Mouse (Mus musculus) heart, embryonic 16.5 days (tissue): ENCODE results near the gene Crxos. TPM values are rescaled to one million over a fixed set of nuclear protein-coding genes. Genes with fewer than 3 reads are reported as not detected.
A peak's percentile ranks its signal among the peaks of the same experiment; 100 is the strongest.

Source experiments
- ATAC-seq: fragments of 200-750 bp; cut with Nextera tagmentation; replicated peaks from 2 replicates; pipeline ENCODE4 v1.8.0; 2017; ENCODE audit warnings: moderate number of reproducible peaks; ENCODE audit not compliant: insufficient read depth, low FRiP score; ENCODE audit errors: extremely low read depth
- H3K27ac ChIP-seq: fragments of 300-500 bp; sonication (generic); 2 replicates; pipeline ENCODE4 v1.5.1; 2014; ENCODE audit warnings: mild to moderate bottlenecking, low read length, control low read depth, moderate library complexity
- H3K27me3 ChIP-seq: fragments of 300-500 bp; sonication (generic); 2 replicates; pipeline ENCODE4 v1.6.1; 2014; ENCODE audit warnings: low read length, mixed read lengths; ENCODE audit not compliant: control insufficient read depth, insufficient read depth
- H3K36me3 ChIP-seq: fragments of 300-500 bp; sonication (generic); 2 replicates; pipeline ENCODE4 v1.6.1; 2014; ENCODE audit not compliant: control insufficient read depth, insufficient read depth
- H3K4me1 ChIP-seq: fragments of 300-500 bp; sonication (generic); 2 replicates; pipeline ENCODE4 v1.6.1; 2014; ENCODE audit warnings: low read length, mixed read lengths; ENCODE audit not compliant: control insufficient read depth, insufficient read depth
- H3K4me2 ChIP-seq: fragments of 300-500 bp; sonication (generic); 2 replicates; pipeline ENCODE4 v1.6.1; 2014; ENCODE audit warnings: low read depth, mild to moderate bottlenecking, control low read depth, low read length
- H3K4me3 ChIP-seq: fragments of 300-500 bp; sonication (generic); 2 replicates; pipeline ENCODE4 v1.5.1; 2014; ENCODE audit warnings: mild to moderate bottlenecking, control low read depth, low read length
- H3K9ac ChIP-seq: fragments of 300-500 bp; sonication (generic); 2 replicates; pipeline ENCODE4 v1.6.1; 2014; ENCODE audit warnings: low read length, control low read depth
- H3K9me3 ChIP-seq: fragments of 300-500 bp; sonication (generic); replicated peaks from 2 replicates; pipeline ENCODE4 v1.6.1; 2016; ENCODE audit warnings: low read length; ENCODE audit not compliant: control insufficient read depth
- WGBS: fragments of 180-500 bp; shearing (Covaris S2); extraction: QIAGEN DNeasy Blood & Tissue Kit; methylation state at CpG from one replicate; pipeline ENCODE4 v1.1.7; 2014; 5-methylcytosine and 5-hydroxymethylcytosine counted together
- polyA plus RNA-seq: library from polyadenylated mRNA; unstranded; fragments of >200 nt; fragmentation: Nextera tagmentation; extraction: Ambion mirVana; gene quantifications from 2 replicates; pipeline ENCODE4 v1.2.1, GENCODE M21; 2015

Gene Crxos
- polyA plus RNA-seq, 1 experiment from 2014 or later = not detected

DNA sequence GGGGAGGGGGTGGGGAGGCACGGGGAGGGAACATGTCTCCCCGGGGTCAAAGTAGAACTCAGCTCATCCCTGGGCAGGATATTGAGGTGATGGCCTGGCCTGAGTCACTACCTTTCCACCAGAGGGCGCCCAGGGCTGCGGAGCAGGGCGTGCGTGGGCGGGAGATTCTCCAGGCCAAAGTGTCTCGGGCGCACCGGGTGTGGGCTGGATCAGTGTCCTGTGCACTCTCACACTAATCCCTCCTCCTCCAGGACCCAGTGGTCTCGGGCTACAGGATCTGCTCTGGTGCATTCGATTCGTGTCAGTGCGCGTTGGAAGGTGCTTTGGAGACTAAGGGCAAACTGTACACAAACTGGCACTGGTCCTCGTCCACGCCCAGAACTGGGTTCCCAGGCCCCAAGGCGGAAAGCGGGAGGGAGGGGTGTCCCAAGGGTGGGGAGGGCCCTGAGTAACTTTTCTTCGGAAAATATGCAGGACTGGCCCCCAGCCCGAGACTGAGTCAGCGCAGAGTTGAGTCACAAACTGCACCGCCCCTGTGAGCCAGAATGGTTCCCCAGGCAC, 66.0 kb downstream of the Crxos start:
- ATAC-seq = peak; percentile 71
- Histone ChIP-seq H3K4me3 (peak overlapping the region; percentile 9), H3K27ac (peak overlapping the region; percentile 37), H3K9me3 (no peaks in the 10 kb centered on the region), H3K27me3 (no peaks in the 10 kb centered on the region), H3K36me3 (peaks cover 30% of the 10 kb centered on the region), H3K4me2 (peak overlapping the region; percentile 54), H3K9ac (peak overlapping the region; percentile 25), H3K4me1 (peaks cover 28% of the 10 kb centered on the region)
- 2% methylated on average over 23 of the region's 23 CpGs for WGBS

- Histone ChIP-seq H3K9me3 (no peaks in the 10 kb centered on the region), H3K27ac (peak overlapping the region; percentile 37), H3K27me3 (no peaks in the 10 kb centered on the region), H3K4me1 (peaks cover 28% of the 10 kb centered on the region), H3K4me3 (no peak overlapping the region), H3K9ac (peak overlapping the region; percentile 40; the same call in 1 of the 2 replicates), H3K36me3 (peaks cover 28% of the 10 kb centered on the region), H3K4me2 (no peak overlapping the region)
- WGBS = 69% methylated on average over 7 of the region's 7 CpGs
- ATAC-seq = no peak
These were observed 66.9 kb downstream of the Crxos start for GRCm38 (mm10) chr7:15949216-15949790.

DNA sequence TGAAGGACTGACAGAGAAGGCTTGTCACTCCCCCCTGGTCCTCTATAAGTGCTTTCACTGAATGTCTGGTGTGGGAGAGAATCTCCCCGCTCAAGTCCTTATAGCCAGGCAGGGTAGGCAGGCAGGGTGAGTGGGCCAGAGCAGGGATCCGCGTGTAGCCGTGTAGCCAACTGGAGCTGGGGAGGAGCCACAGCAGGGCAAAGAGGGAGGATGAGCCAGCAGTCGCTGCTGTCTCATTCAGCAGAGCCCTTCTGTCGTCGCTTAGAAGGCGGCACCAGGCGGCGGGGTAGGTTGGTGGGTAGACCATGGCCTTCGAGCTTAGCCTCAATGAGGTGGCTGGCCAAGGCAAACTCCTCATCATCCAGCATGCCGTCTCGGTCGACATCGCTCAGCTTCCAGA, 67.6 kb downstream of the Crxos start:
- Histone ChIP-seq H3K27me3 (no peaks in the 10 kb centered on the region), H3K9me3 (no peaks in the 10 kb centered on the region), H3K4me3 (no peak overlapping the region), H3K4me1 (peaks cover 25% of the 10 kb centered on the region), H3K36me3 (peaks cover 33% of the 10 kb centered on the region), H3K27ac (no peak overlapping the region), H3K9ac (no peak overlapping the region), H3K4me2 (no peak overlapping the region)
- 82% methylated on average over 15 of the region's 15 CpGs for WGBS
- no peak for ATAC-seq

GRCm38 (mm10) chr7:15952416-15952815, 70.0 kb downstream of the Crxos start:
- Histone ChIP-seq H3K4me3 (no peak overlapping the region), H3K4me2 (no peak overlapping the region), H3K9ac (no peak overlapping the region), H3K36me3 (peaks cover 41% of the 10 kb centered on the region), H3K4me1 (peaks cover 27% of the 10 kb centered on the region), H3K27me3 (no peaks in the 10 kb centered on the region), H3K27ac (no peak overlapping the region), H3K9me3 (no peaks in the 10 kb centered on the region)
- WGBS = 40% methylated on average over 3 of the region's 3 CpGs
- ATAC-seq = no peak

Other genes with a start within 250 kb of the Crxos start
- gene Obox3, start 242.7 kb upstream of the Crxos start, polyA plus RNA-seq = not detected in 2 replicates
- gene Obox5, start 132.5 kb upstream of the Crxos start, polyA plus RNA-seq = not detected in 2 replicates
- not detected in 2 replicates for gene Obox6, start 42.9 kb upstream of the Crxos start, polyA plus RNA-seq
- gene Crx, start 2.6 kb upstream of the Crxos start, polyA plus RNA-seq = not detected in 2 replicates
- gene Selenow, start 39.8 kb downstream of the Crxos start, polyA plus RNA-seq = 654 and 659 TPM in 2 replicates
- 128 and 154 TPM in 2 replicates for gene Nop53, start 63.5 kb downstream of the Crxos start, polyA plus RNA-seq
- 61.8 and 66.7 TPM in 2 replicates for gene Ehd2, start 85.0 kb downstream of the Crxos start, polyA plus RNA-seq
- 4.7 and 4.8 TPM in 2 replicates for gene Bicra, start 165.3 kb downstream of the Crxos start, polyA plus RNA-seq
- 0.05 TPM in 1 of 2 replicates, not detected in the other for gene Zfp541, start 179.2 kb downstream of the Crxos start, polyA plus RNA-seq
- gene Napa, start 215.8 kb downstream of the Crxos start, polyA plus RNA-seq = 166 and 168 TPM in 2 replicates
- gene Kptn, start 237.3 kb downstream of the Crxos start, polyA plus RNA-seq = 32.5 and 36.1 TPM in 2 replicates
- 0.15 and 0.20 TPM in 2 replicates for gene Slc8a2, start 247.2 kb downstream of the Crxos start, polyA plus RNA-seq